ENCODE assay signal across 22 mouse cellular contexts in genomic region chr12:95769041-95769440, GRCm38 (mm10).
A peak's percentile ranks its signal among the peaks of the same experiment; 100 is the strongest.
DNase-seq lines count a peak whose midpoint lies in the region; TF ChIP-seq lines count a peak whose summit lies in the region.
"Had no signal": no experiment of that assay in that cellular context is flagged by ENCODE, and none has a peak within 500 bp of the region (broad histone marks: within the 10 kb centered on the region; RNA-seq: fewer than 3 reads in every experiment).

No protein-coding gene starts in this region.

- H3K36me3 ChIP-seq in C2C12 (ENCODE audit: control insufficient read depth, insufficient read depth) (no peaks in the 10 kb centered on the region), myocyte (ENCODE audit: control insufficient read depth, insufficient read depth) (no peaks in the 10 kb centered on the region)
- H3K36me3 ChIP-seq: G1E had no signal

- TF ChIP-seq POLR2A in embryonic fibroblast, embryonic 13.5 days (IDR thresholded peaks at IDR 0.05; ENCODE audit: low read depth, low read length), result no peak
- TF ChIP-seq POLR2A in myocyte (IDR thresholded peaks at IDR 0.05; ENCODE audit: insufficient read length, low read depth), result no peak

- H3K27ac ChIP-seq in embryonic fibroblast, embryonic 13.5 days (ENCODE audit: insufficient read depth, low read length), result 0 out of 2 replicates have a peak overlapping the region, but pooled peaks have one; percentile 18

- H3ac ChIP-seq in C2C12 (ENCODE audit: control insufficient read depth, insufficient read length, low read depth) (no peak overlapping the region), myocyte (ENCODE audit: control insufficient read depth, insufficient read length) (no peak overlapping the region)

- H3K79me2 ChIP-seq in C2C12 (ENCODE audit: control insufficient read depth, insufficient read depth), result peaks cover 84% of the 10 kb centered on the region
- peaks cover 31% of the 10 kb centered on the region for H3K79me2 ChIP-seq in myocyte (ENCODE audit: control insufficient read depth, insufficient read depth)

- peaks cover 15% of the 10 kb centered on the region for H3K4me1 ChIP-seq in embryonic fibroblast, embryonic 13.5 days (ENCODE audit: control insufficient read depth, insufficient read depth, low read length)

- DNase-seq in NIH3T3 (ENCODE audit: low read depth), result peak; percentile 20
- no peak for DNase-seq in lung, postnatal 4 days
- DNase-seq in yolk sac, embryonic 10.5 days (ENCODE audit: low spot score), result no peak
- DNase-seq in retina, embryonic 14.5 days (ENCODE audit: low spot score), result no peak
- no peak for DNase-seq in embryo, embryonic 9.5 days (ENCODE audit: extremely low spot score)
- DNase-seq: adrenal gland, adult 2 months; adrenal gland, adult 8-10 months; adrenal gland, postnatal 10 days; adrenal gland, postnatal 14 days; adrenal gland, postnatal 25 days; adrenal gland, postnatal 36 days; B cell, adult 2 months; cerebellum, adult 11 months; cerebellum, adult 11-12 months; cerebellum, adult 18-20 months; cerebellum, adult 2 months had no signal

- TF ChIP-seq CTCF in C2C12 (IDR thresholded peaks at IDR 0.05; ENCODE audit: control insufficient read depth, insufficient read depth, insufficient read length), result no peak
- TF ChIP-seq CTCF in embryonic fibroblast, embryonic 13.5 days (IDR thresholded peaks at IDR 0.05; ENCODE audit: borderline replicate concordance, insufficient read depth, low read length), result no peak

- H3K4me3 ChIP-seq in C2C12 (ENCODE audit: insufficient read depth, poor library complexity, severe bottlenecking) (no peak overlapping the region), myocyte (no peak overlapping the region)
- H3K4me3 ChIP-seq in embryonic fibroblast, embryonic 13.5 days (ENCODE audit: insufficient read depth, low read length), result no peak overlapping the region

- peaks cover 21% of the 10 kb centered on the region for H3K79me3 ChIP-seq in C2C12 (ENCODE audit: low read depth)

- H3K27me3 ChIP-seq in C2C12 (ENCODE audit: control insufficient read depth, insufficient read depth, insufficient read length) (no peaks in the 10 kb centered on the region), myocyte (ENCODE audit: control insufficient read depth, insufficient read depth, insufficient read length) (no peaks in the 10 kb centered on the region)
- H3K27me3 ChIP-seq: CH12.LX, Patski had no signal

- H3K4me2 ChIP-seq in myocyte (ENCODE audit: low read depth), result no peak overlapping the region

TF ChIP-seq in C2C12, 6 proteins besides CTCF, POLR2A, EP300 and RAD21:
- TF ChIP-seq USF1 (IDR thresholded peaks at IDR 0.05; ENCODE audit: low read depth), result no peak
- TF ChIP-seq FOSL1 (IDR thresholded peaks at IDR 0.05; ENCODE audit: insufficient read depth, low read length, poor library complexity, severe bottlenecking), result no peak
- no peak for TF ChIP-seq MYOG (IDR thresholded peaks at IDR 0.05; ENCODE audit: control insufficient read depth, extremely low read depth, insufficient read length)
- no peak for TF ChIP-seq MAX (IDR thresholded peaks at IDR 0.05)
- peak; percentile 79 for TF ChIP-seq MYOD1 (IDR thresholded peaks at IDR 0.05; ENCODE audit: control insufficient read depth, insufficient read length, low read depth)
- TF ChIP-seq CEBPB (IDR thresholded peaks at IDR 0.05; ENCODE audit: low read depth), result no peak

TF ChIP-seq in myocyte, 11 proteins besides CTCF, POLR2A, EP300 and RAD21:
- TF ChIP-seq MYOD1 (IDR thresholded peaks at IDR 0.05; ENCODE audit: control insufficient read depth in 1 of 3, insufficient read length in 2 of 3, low read depth in 2 of 3) (peak; percentile 5 to 64 (median 63)), SRF (IDR thresholded peaks at IDR 0.05; ENCODE audit: control insufficient read depth, insufficient read length, low read depth) (no peak)
